Mouse (Mus musculus) adrenal gland, postnatal 25 days (tissue): Measurements from ENCODE around the gene Ppt2. TPM values are rescaled to one million over a fixed set of nuclear protein-coding genes. Genes with fewer than 3 reads are reported as not detected.

Experiments
- DNase-seq: peaks from one replicate; pipeline ENCODE4 v3.0.0; 2021; ENCODE audit warnings: mixed read lengths
- total RNA-seq: library from RNA; stranded (reverse); gene quantifications from 2 replicates; pipeline ENCODE4 v1.2.3, GENCODE M21; 2021

Gene Ppt2
- total RNA-seq, 1 experiment from 2014 or later: 61.1 TPM

DNA sequence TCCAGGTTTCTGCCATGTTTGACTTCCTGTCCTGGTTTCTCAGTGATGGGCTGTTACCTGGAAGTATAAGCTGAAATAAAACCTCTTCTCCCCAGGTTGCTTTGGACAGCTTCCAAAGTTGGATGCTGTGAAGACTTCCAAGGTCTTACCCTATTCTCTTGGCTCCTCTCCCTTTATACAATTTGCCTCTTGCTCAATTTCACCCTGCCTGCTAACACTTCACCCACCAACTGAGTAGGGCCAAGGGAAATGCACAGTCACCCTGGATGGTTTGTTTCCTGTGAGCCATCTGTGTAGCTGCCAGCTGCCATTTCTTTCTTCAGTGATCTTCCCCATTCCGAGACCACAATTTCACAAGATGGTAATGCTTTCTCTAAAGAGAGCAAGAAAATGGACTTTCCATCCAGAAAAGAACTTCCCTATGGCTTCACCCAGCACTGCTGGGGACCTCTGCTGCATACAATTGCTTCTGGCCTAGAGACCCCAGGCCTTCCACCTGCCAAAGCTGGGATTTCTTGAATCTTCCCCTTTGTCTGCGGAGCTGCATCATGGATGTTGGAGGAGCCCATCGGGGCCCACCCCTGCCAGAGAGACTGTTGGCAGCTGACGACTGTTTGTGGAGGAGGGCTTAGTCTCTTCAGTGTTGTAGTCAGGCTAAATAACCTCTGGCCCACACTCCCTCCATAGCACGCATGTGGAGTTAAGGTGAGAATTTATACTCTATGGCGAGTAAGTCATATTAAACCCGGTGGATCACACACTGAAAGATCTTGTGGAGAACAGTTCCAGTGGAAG is 11.3 kb upstream of the Ppt2 start:
- no peak for DNase-seq

DNA sequence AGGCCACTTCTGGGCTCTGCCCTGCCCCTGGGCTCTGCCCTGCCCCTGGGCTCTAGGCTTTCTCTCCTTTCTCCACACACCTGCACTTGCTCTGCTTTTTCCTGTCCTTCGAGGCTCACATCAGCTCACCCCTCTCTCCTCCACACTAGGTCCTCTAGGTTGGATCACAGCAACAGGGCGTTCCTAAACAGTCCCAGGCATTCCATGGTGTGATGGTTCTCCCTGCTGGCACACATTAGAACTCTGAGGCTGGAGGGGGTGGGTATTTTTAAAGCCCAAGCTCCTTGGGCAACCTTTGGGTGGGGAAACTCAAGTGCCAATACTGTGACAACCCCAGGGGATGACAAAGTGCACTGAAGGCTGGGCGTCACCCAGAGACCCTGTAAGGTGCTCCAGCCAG is 9.1 kb upstream of the Ppt2 start:
- no peak for DNase-seq

DNA sequence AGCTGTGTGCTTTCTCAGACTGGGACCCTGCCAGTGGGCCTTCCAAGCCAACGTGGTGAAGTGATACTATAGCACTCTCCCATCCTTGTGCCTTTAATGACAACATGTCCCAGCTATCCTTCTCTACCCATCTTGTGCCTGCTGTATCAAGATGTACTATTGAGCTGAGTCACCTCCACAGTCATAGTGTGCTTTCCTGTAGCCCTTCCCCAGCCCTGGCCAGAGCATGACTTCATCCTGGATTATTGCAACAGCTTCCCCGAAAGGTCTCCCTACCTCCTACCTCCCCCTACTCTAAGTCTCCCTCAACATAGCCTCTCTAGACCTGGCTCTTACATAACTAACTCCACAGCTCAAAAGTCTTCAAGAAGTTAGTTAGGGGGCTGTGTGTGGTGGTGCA is 7.4 kb upstream of the Ppt2 start:
- DNase-seq: no peak

DNA sequence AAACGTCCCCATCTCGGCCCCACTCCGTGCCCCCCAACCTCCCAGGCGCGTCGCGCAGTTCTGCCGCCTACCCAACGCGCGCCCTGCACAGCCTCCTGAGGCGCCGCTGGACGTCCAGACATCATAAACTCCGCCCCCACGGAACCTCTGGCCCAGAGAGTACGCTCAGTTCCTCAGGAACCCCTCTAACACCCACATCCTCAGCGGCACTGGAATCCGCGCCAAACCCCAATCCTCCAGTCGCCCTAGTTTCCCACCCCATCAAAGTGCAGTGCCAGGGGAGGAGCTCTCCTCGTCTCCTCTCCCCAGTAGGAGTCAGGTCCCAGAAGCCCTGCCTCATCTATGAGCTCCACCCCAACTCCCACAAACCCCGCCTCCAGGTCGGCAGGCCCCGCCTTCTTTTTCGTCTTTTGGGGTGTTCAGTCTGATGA is 4.0 kb upstream of the Ppt2 start:
- DNase-seq: peak; percentile 68

DNA sequence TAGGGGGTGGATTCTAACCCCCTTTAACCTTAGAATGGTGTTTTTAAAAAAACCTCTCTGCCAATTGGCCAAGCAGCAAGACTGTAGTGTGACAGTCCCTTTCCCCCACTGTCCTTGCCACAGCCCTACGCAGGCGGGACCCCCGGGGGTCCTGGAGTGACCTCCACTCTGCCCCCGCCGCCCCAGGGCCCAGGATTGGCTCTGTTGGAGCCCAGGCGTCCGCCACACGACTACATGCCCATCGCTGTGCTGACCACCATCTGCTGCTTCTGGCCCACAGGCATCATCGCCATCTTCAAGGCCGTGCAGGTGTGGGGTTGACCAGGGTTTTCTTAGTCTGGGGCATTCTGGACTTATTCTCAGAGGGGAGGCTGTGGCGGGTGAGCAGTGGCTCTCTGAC is 3.3 kb upstream of the Ppt2 start:
- DNase-seq: no peak

DNA sequence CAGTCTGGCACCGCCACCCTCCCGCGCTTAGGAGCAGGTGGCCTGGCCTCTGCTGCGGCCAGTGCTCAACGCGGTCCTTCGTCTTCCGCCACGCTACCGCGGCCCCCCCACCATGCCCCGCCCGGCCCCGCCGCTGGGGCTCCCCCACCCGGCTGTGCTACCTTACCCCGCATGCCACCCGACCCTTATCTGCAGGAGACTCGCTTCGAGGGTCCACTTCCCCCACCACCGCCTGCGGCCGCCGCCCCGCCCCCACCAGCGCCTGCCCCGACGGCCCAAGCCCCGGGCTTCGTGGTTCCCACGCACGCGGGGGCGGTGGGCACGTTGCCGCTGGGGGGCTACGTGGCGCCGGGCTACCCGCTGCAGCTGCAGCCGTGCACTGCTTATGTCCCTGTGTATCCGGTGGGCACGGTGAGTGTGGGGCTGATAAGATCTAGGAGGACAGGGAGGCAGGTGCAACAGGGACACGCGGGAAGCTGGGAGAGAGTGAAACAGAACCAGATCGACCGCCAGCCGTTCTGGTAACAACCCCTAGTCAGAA is 2.5 kb upstream of the Ppt2 start:
- DNase-seq: no peak

DNA sequence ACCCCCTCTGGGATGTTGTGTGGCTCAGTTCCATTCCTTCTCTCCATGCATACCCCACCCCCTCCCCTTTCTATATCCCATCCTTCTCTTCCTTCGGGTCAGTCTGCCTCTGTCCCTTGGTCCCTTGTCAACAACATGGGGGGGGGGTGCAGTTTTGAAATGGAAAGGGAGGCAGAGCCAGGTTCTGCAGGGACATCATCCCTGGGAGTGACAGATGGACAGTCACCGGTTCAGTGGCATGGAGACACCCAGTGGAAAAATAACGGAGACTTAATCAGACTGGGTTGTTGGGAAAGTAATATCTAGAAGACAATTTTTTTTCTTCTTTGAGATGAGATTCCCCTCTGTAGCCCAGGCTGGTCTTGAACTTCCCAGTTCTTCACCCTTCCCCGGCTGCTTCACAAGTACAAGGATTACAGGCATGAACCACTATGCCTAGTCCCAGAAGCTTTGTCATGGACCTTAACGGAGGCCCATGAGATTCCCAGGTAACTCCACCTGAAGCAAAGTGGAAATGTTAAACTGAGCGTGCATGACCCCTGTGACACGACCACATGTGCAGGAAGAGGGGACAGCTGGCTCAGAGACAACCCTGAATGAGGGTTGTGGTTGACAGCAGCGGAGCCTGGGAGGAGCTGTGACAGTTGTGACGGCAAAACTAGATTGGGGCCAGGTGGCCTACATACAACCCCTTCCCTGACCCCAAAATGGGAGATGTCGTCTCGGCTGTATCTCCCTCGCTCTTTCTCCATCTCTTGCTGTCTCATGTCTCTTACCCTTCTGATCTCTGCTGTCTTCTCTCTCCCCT is 1.7 kb upstream of the Ppt2 start:
- no peak for DNase-seq

DNA sequence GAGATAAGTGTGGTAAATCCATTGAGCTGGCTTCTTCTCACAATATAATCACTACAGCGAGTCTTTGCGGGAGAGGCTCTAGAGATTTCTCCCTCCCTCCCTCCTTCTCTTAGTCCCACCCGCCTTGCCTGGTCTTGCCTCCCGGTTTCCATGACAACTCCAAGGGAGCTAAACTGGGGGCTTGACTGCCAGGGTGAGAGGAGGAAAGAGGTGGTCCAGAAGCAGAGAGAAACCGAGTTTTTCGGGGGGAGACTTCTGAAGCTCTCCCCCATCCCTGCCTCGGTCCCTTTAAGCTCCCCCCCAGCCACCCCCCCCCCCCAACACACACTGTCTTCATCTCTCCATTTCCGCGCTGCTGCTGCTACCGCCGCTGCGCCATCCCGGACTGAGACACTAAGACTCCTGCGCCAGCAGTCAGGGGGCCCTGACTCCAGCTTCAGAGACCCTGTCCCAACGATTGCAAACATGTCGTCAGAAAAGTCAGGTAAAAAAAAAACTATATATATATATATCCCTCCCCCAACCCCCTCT is 976 bp upstream of the Ppt2 start, which contains the start of gene Prrt1:
Gene Prrt1, plus strand, starts transcription at position 313 of the 531 bp plus-strand sequence.
- DNase-seq: no peak

DNA sequence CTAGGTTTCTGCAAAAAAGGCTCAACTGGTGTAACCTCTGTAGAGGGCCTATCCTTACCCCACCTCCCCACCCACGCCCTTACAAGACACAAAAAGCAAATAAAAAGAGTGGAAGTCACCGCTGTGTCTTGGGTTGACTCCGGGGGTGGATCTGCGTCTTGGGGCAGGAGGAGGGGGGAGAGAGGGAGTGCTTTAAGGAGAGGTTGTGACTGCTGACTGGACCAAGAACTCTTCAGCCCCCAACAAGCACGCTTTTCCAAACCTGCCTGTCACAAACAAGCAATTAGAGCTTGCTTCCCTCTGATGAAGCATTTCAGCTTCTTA is 296 bp upstream of the Ppt2 start:
- no peak for DNase-seq

DNA sequence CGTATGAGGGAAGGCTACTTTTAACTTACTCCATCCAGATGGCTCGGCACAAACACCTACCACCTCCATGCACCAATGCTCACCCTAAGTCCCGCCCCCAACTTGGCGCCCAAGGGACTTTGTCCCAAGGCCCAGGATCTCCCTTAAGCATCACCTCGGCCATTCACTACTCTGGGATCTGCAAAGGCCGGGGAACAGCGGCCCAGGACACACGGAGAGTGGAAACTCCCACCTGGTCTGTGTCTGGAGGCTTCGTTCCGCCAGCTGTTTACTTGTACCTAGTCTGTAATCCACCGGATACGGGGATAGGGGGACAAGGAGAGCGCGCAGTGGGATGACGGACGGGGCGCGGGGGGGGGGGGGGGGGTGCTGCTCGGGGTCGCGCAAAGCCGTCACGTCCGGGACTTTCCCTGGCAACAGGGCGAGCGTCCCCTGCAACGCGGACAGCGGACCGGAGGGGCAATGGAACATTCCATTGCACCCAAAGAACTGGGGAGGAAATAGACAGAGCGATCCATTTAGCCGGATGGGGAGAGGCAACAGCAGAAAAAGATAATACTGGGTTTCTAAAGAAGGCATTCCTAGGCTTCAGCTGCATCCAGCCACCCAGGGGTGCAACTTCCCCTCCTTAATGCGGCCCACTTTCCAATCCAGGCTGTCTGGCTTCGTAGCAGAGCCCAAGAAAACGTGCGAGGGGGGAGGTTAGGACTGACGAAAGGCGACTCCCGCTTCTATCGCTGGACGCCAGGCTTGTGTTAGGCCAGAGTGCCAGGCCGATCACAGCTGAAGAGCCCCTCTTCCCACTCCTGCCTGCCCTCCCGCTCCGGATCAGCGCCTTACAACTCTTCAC is 992 bp downstream of the Ppt2 start:
- DNase-seq: peak; percentile 87

DNA sequence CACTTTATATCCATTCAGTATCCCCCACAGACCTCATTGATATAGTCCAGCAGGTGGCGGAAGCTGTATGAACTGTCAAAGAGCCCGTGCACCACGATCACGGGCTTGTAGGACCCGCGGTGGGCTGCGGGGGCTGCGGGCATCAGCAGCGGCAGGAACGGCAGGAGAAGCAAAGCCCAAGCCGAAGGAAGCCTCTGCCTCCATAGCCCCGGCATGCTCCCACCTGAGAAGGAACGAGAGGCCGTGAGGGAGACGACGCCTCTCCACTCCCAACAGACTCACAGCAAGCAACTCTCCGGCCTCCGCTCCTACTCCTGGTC is 1.6 kb downstream of the Ppt2 start:
- DNase-seq: no peak

DNA sequence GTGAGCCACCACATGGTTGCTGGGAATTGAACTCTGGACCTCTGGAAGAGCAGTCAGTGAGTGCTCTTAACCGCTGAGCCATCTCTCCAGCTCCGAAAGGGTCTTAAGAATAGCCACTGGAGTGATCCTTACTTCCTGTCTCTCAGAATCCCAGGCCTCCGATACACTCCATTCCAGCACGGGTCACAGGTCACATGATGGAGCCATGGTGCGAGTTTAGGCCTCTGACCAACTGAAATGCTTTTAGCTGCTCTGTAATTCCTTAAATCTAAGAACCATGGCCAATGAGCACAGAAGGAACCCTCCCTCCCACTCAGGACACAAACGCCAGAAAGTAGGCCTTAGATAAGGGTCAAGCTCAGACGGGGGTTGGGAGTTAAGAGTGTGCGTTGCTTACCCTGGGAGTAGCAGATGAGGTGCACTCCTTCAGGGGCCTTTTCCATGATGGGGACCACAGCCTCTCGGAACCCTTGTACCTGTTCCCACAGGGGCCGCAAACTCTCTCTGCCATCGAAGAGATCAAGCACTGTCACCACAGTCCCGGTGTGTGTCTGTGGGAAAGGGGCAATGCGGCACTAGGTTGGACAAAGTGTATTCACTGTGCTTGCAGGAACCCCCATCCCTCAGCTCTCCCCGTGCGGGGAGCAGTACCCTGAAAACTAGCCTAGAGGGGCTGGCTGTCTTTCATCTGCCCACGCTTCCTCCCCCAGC is 2.1 kb downstream of the Ppt2 start:
- DNase-seq: no peak

DNA sequence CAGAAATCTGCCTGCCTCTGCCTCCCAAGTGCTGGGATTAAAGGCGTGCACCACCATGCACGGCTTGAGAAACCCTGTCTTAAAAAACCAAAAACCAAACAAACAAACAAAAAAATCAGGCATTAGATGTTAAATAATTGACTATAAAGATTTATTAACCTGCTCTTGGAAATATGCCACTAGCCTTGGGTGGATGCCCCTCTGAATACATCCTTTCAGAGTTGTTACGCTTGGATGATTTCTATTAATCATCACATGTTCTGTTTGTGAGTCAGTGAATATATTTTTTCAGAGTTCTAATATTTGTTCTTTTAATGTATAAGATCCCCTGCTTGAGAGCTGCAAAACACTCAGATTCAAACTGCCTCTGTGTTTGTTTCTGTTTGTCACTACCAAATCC is 3.3 kb downstream of the Ppt2 start:
- no peak for DNase-seq

DNA sequence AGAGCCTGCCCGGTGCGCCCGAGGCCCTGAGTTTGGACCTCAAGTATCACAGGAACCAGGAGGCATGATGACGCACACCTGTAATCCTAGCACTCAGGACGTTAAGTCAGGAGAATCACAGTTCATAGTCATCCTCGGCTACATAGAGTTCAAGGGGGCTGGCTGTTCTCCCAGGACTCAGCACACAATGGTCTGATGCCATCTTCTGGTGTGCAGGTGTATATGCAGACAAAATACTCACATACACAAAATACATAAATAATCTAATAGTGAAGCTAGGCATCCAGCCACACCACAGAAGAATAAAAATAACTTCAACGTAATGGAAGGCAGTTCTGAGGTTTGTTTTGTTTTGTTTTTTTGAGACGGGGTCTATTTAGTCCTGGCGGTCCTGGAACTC is 5.1 kb downstream of the Ppt2 start:
- no peak for DNase-seq

DNA sequence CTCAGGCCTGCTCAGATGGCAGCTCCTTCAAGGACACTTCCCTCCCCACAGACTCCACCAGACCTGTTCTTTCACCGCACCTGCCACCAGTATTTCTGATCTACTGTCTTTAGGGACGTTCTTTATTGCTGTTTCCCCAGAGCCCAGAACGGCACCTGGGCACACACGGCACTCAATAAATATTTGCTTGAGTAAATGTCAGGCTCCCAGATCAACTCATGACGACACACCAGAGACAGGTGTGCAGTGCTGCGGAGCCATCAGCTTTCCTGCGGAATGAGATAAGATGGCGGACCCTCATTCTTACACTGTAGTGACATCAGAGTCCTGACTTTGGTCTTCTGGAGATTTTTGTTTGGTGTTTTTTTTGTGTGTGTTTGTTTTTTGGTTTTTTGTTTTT is 7.3 kb downstream of the Ppt2 start:
- DNase-seq: no peak

DNA sequence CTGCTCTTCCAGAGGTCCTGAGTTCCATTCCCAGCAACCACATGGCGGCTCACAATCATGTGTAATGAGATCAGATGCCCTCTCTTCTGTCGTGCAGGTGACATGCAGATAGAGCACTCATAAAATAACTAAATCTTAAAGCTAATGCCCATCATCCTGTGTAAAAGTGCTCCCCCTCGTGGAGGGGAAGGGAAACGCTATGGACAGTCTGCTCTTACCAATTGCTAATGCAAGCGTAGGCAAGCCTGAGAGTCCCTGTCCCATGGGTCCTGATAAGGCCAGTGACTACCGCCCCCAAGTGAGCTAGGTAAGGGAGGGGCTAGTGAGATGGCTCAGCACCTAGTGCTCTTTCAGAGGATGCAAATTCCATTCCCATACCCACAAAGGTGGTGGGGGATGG is 9.3 kb downstream of the Ppt2 start:
- peak; percentile 73 for DNase-seq

DNA sequence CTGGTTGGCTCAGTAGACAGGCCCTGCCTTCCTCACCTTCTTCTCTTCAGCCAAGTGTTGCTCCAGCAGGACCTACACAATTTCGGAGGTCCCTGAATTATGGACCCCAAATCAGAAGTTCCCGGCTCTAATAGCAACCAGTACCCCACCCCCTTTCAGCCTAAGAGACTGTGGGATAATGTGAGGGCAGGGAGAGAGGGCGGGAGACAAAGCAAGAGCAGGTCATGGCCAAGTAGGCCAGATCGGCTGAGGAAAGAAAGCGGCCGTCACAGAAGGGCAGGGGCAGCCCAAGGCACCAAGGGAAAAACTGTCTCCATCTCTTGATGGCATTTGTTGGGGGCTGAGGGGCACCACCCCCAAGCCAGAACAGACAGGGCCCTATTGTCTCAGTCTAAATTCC is 12.4 kb downstream of the Ppt2 start, which contains the start of gene Egfl8:
Gene Egfl8, minus strand, starts transcription at position 101 of the 400 bp plus-strand sequence.
- no peak for DNase-seq

DNA sequence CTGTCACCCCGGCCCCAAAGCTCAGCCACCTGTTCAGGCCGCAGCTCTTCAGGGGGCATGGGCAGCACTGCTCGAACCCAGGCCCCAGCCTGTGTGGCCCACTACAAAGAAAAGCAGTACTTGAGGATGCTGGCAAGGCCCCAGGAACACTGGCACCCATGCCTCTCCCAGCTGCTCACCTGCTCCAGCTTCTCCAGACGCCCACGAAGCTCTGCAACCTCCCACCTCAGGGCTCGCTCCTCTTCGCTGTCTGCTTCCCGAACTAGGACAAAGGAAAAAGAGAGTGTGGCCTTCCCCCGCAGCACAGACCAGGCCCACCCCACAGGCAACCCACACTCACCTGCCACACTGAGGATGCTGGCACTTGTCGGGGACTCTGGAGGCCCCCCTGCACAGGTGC is 14.5 kb downstream of the Ppt2 start:
- DNase-seq: no peak

DNA sequence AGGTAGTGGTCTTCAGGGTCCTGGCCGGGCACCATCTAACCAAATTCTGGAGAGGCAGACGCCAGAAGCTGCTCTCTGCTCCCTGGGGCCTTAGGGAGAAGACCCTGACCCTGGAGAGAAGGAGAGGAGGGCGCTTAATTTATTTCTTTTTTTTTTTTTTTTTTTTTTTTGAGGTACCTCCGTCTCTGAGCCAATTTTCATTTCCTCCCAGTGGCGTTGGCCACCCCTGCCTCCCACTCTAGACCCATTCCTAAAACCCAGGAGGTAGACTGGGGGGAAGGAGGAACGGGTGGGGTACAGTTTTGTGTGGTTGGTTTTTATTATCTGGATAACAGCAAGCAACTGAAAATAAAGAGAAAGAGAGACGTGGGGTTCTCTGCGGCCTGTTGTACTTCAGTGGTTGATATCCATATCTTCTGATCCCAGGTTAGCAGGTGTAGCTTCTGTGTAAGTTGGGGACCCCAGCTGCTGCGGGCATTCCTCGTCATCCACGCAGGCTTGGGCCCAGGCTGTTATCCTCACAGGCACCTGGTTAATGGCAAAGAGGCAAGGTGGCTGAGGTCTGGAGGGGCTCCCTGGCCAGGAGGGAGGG is 15.2 kb downstream of the Ppt2 start:
- no peak for DNase-seq

DNA sequence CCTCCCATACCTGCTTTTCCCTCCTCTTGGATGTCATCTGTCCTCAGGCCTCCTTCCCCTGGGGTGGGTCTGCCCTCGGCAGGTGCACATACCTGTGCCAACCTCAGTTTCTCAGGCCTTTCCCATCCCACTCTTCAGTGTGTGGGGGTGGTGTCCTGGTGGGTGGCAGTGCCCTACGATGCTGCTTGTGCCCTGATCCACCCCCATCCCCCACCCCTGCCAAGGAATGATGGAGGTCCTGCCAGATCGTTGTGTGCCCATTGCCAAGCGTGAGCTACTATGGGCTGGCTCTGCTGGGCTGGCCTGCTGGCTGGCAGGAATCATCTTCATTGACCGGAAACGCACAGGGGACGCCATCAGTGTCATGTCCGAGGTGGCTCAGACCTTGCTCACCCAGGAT is 17.3 kb downstream of the Ppt2 start:
- DNase-seq: no peak

DNA sequence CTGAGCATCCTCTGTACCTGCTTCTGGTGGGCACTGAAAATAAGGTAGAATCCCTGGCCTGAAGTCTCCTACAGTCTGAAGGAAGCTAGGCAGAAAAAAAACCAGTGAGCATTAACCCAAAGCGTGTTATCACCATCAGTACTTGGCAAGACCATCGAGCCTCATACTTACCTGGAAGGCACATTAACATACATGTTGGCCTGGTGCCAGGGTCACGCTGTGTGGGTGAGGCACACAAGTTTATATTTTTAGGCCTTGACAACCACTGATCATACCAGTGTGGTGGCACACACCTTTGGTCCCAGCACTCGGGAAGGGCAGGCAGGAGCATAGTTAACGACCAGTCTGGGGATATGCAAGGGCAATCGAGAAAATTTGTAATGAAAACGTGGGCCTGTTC is 20.3 kb downstream of the Ppt2 start:
- DNase-seq: no peak
